Mouse (Mus musculus): ENCODE results near the gene Mpped1.

The Mpped1 gene

DNA sequence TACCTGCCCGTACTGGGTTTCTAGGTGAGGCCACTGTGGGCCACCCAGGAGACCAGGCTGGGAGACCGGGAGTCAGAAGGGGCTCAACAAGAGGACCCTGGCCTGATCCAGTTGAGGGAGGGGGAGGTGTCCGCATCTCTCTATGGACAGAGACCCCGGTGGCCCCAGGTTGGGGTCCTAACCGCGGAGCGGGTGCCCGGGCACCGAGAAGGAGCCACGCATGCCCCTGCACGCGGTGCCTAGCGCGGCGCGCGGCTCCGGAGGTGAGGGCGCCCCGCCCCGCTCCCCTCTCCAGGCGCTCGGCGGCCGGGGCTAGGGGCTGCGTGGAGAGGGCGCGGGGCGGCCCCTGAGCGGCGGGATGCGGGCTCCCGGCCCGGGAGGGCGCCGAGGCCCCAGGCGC, at the start of gene Mpped1:
TSS of gene Mpped1 (plus strand) at position 81 of the 400 bp plus-strand sequence.
- DNase-seq, result no peak

DNA sequence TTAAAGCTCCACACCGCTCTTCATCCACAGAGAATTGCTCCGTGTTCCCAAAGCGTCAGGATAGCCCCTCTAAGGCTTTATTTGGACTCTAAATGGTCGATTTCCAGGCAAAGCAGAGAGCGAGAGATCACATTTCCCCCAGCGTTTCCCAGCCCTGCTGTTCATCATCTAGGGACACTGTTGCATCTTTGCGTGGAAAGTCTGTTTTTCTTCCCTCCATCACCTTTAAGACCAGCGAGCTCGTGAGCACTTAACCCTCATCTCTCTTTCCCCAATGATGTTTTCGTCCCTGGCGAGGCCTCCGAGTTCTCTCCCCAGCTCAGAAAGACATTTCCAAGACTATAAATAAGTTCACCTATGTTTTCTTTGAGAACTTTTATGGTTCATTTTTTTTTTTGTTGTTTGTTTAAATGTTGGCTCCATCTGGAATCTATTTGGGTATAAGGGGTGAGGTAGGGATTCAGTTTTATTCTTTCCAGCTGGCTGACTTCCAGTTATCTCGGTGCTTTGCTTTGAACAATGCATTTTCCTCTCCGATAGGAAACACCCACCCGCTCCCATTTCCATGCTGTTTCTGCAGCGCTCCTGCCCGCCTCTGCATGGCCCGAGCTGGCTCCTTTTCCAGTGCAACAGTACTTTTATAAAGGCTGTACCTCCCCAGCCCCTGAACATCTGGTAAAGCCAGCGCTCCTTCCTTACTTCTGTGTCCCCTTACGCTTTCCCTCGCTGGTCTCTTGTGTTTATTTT, 38.4 kb upstream of the Mpped1 start:
- DNase-seq, result no peak

- no peak for DNase-seq
Measured at GRCm38 (mm10) chr15:83742018-83742417, 37.2 kb upstream of the Mpped1 start.

DNA sequence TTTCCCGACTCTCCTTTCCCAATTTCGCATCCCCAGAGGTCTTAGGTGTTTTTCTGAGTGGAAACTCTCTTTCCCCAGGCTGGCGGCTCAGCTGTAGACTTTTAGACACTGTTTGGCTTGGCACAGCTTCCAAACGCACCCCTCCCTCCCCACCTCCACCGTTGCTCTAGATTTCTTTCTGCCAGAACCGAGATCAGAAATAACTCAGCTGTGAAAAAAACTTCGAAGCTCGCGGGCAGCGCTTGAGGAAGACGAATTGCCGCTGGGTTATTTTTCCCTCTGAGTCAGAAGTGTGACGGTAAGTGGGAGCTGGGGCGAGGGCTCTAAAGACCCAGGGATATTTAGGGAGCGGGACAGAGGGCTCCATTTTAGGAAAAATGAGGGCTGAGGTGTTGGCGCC, 33.0 kb upstream of the Mpped1 start:
- no peak for DNase-seq

DNA sequence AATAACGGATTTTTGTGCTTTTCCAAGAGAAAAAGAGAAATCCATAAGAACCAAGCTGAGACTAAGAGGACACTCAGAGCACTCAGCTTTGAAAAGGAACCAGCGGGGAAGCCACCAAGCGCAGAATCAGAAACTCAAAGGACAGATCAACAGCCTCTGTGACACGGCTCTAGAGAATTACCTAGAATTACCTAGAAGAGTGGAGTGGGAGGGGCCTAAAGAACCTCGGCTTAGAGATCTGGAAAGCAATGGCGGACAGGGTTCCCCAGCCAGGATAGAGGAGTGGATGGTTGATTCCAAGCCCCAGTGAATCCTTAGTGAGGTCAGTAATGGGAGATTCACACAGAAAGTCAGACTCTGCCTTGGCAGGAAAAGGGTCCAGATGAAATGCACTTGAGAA, 30.3 kb upstream of the Mpped1 start:
- no peak for DNase-seq

- no peak for DNase-seq
Measured at GRCm38 (mm10) chr15:83749436-83749835, 29.8 kb upstream of the Mpped1 start.

DNA sequence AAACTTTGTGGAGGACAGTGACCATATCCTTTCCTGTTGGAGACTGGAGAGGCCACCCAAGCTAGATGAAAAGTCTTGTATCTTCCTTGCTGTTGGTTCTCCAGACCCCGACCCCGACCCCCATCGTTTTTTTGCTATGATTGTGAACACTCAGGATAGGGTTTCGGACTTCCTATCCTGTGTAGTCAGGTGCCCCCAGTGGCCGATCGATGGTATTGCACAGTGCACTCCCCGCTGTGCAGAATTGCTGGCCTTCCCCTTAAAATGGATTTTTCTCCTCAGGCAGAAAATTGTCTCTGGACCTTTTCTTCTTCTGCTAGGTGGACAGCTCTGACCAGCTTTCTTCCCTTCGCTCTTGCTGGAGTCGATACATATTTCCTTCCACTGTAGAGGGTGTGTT, 22.5 kb upstream of the Mpped1 start:
- DNase-seq, result peak; percentile 25

GRCm38 (mm10) chr15:83758958-83759357, 20.3 kb upstream of the Mpped1 start:
- no peak for DNase-seq

DNA sequence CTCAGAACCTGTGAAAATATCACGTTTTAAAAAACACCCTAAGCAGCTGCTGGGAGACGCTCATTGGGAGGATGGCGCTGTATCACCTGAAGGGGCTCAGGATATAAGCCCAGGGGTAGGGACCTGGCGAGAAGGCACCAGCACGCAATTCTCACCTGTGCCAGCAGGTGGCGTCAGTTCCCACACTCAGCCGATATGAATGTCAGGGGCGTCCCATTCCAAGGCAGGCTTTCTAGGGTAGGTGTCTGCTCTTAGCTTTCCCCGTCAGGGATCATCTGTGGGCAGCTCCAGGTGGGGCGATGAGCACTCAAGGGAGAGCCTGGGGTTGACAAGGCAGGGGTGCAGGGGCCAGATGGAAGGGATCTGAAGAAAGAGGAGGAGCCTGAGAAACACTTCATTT, 18.6 kb upstream of the Mpped1 start:
- DNase-seq, result peak; percentile 31

DNA sequence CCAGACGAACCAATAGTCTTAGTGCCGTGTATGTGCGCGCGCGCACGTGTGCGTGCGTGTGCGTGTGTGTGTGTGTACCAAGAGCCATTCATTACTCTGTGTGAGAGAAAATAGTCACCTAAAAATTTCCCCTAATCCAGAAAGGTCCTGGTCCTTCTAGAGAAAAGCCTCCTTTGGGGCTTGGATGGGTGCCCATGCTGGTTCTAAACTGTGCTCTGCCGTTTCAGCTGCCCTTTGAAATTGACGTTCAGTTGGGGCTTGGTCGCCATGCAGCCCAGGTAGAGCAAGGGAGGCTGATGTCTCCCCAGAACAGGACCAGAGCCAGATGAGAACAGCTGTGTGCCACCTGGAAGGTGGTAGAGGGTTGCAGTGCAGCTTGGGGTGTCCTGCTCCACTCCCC, 17.8 kb upstream of the Mpped1 start:
- no peak for DNase-seq

- no peak for DNase-seq
Measured at GRCm38 (mm10) chr15:83765388-83766029, 13.8 kb upstream of the Mpped1 start.

GRCm38 (mm10) chr15:83771346-83772053, 7.8 kb upstream of the Mpped1 start:
- DNase-seq, result no peak

DNA sequence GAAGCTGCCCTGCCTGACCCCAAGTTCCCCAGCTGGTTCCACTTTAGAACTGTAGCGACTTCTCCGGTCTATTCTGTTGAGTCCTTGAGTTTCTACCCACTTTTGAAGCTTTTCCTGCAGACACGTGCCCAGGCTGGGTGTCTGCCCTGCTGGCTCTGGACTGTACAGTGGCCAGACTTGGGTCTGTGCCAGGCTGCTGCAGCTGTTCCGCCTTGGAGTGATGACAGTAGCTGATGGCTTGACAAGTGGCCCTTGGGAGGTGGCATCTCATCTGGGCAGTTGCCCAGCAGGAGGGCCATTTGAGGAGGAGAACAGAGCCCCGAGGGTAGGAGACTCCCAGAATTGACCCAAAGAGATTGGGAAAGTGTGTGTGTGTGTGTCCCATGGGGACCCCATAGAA, 6.8 kb upstream of the Mpped1 start:
- no peak for DNase-seq

DNA sequence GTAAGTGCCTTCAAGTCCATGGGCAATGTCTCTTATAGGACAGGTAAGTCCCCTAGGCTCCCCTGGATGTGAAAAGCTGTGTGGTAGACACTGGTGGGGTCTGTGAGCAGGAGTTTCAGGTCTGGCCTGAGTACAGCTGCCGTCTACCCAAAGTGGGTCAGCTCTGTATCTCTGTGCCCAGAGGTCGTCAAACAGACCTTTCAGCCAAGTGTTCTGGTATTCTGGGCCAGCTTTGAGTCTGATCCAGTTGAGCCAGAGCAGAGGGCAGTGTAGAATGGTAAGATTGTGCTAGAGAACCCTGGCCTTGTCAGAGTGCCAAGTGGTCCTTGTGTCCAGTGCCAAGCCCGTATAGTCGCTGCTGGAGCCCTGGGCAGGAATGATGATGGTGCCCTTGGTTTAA, 6.3 kb upstream of the Mpped1 start:
- DNase-seq, result no peak

DNA sequence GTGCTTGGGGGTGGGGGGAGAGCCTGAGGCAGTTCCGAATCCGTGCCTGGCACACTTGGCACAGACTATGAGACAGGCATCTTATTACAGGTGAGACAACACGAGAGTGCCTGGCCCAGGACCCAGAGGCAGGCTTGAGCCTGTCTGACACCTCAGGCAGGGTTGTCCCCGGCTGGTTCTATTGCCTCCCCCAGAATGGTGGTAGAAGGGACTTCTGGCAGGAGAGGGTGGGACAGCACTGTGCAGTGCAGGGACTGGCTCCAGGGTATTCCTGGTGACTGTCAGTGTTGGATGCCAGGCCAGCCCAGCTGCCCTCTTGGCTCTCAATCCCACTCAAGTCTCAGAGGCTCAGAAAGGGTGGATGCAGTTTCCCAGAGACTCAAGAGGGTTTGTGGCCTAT, 4.3 kb upstream of the Mpped1 start:
- DNase-seq, result no peak

GRCm38 (mm10) chr15:83776265-83777000, 2.8 kb upstream of the Mpped1 start:
- DNase-seq, result no peak

DNA sequence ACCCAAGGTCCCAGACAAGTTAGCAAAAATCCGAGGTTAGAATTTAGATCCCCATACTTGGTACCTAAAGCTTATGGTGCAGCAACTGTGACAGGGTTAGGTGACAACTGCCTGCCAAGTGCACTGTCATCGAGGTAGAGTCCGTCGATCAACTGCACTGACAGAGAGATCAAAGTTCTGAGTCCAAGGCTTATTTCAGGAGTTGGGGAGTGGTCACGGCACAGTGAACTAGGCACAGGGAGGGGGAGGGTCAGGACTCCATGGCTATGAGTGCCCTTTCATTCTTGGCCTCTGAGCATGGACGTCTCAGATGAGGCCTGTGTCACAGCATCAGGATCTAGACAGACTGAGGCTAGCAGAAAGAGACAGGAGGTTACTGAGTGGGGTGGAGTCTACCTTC, 1.8 kb upstream of the Mpped1 start:
- no peak for DNase-seq

- DNase-seq, result no peak
Measured at GRCm38 (mm10) chr15:83779855-83780740, 831 bp downstream of the Mpped1 start.

GRCm38 (mm10) chr15:83781304-83781703, 2.0 kb downstream of the Mpped1 start:
- DNase-seq, result no peak

GRCm38 (mm10) chr15:83782284-83782683, 3.0 kb downstream of the Mpped1 start:
- DNase-seq, result no peak

DNA sequence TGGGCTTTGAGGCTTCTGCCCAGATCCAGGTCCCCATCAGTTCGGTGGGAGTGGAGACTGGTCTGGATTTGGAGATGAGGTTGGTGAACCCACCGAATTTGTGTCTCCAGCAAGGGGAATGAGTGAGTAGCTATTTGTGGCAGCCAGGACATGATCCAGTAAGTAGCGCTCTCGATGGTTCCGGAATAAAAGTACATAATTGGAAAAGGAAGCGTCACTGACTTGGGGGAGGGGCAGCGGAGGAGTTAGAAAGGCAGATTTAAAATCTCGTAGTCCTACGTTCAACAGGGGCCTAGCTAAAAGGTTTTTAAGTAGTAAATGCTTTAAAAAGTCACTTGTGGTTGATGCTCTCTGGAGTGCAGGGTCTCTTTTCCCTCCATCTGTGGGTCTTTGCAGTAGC, 5.5 kb downstream of the Mpped1 start:
- DNase-seq, result no peak

GRCm38 (mm10) chr15:83789046-83789445, 9.8 kb downstream of the Mpped1 start:
- no peak for DNase-seq

All from liver (tissue).